Mouse (Mus musculus) megakaryocyte-erythroid progenitor cell, adult 5-6 weeks (primary cell): ENCODE data around the gene Macrod1. TPM values are rescaled to one million over a fixed set of nuclear protein-coding genes. Genes with fewer than 3 reads are reported as not detected.
A peak's percentile ranks its signal among the peaks of the same experiment; 100 is the strongest.

Source experiments
- ATAC-seq: replicated peaks from 2 replicates; pipeline ENCODE4 v1.8.0; 2016; ENCODE audit warnings: mild to moderate bottlenecking, inconsistent platforms; ENCODE audit not compliant: severe bottlenecking, poor library complexity, low FRiP score, low TSS enrichment
- total RNA-seq, 2 experiments: library from RNA; stranded (forward) in 1 of 2; stranded (reverse) in 1 of 2; fragments of 200-1000, 215-1000 nt in 1 of 2; fragments of >200 nt in 1 of 2; fragmentation: Nextera tagmentation in 1 of 2; gene quantifications; 2 replicates each; pipeline ENCODE4 v1.2.3; 2014 to 2017

The Macrod1 gene
- total RNA-seq, 2 experiments from 2014 or later = 10.3 to 19.1 TPM

GRCm38 (mm10) chr19:7107174-7107573, 50.6 kb downstream of the Macrod1 start:
- no peak for ATAC-seq

- ATAC-seq = no peak
Observed at GRCm38 (mm10) chr19:7108114-7108905, 51.7 kb downstream of the Macrod1 start.

GRCm38 (mm10) chr19:7110097-7110496, 53.5 kb downstream of the Macrod1 start:
- no peak for ATAC-seq

DNA sequence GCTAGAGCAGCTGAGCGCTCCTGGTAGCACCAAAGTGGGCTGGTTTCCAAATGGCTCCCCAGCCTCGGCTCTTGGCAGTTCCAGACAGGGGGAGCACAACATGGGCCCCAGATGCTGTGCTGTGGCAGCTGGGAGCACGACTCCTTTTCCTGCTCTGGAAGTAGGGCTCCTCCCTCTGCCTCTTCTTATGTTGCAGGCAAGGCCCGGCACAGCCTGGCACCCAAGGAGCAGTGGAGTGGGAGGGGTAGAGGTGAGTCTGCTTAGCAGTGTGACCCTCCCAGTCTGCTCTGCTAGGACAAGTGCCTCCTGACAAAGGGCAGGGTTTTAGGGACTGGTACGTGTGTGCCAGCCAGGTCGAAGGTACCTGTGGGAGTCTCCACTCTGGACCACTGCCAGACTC, 54.3 kb downstream of the Macrod1 start:
- ATAC-seq = no peak

GRCm38 (mm10) chr19:7111309-7111708, 54.7 kb downstream of the Macrod1 start:
- no peak for ATAC-seq

DNA sequence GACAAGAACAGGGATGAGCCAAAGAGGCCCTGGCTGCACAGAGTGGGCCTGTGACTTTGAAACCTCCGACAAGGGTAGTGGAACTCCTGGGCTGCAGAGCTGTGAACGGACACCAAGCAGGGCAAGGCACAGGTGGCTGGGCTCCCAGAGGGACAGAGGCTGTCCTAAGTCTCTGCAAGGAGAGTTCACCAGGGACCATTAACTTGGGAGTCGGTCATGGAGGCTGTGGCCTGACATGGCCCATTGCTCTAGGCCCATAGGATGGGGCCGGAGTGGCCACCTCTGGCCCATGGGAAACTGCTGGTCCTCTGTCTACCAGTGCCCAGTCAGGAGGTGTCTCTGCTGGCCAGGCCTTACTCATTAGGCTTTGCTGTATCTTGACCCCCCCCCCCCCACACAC, 55.1 kb downstream of the Macrod1 start:
- no peak for ATAC-seq

- ATAC-seq = no peak
Observed at GRCm38 (mm10) chr19:7112628-7113027, 56.0 kb downstream of the Macrod1 start.

DNA sequence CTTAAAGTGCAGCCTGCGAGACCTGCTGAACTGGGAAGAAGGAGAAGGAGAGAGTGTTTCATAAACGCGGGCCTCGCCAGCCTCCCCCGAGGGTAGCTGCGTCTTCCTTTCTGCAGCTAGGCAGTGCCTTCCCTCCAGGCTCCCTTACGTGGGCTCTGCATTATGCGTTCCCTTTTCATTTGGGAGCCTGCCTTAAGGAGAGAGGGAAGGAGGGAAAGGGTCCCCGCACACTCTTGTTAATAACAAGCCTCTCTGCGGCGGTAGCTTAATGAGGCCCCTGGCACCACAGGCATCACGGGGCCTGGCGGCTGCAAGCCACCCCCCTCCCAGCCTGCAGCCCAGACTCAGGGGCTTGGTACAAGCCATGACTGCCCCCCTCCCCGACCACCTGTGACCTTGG, 57.0 kb downstream of the Macrod1 start:
- ATAC-seq = no peak

- no peak for ATAC-seq
Observed at GRCm38 (mm10) chr19:7116038-7116731, 59.6 kb downstream of the Macrod1 start.

GRCm38 (mm10) chr19:7117141-7117540, 60.5 kb downstream of the Macrod1 start:
- peak; percentile 21 for ATAC-seq

DNA sequence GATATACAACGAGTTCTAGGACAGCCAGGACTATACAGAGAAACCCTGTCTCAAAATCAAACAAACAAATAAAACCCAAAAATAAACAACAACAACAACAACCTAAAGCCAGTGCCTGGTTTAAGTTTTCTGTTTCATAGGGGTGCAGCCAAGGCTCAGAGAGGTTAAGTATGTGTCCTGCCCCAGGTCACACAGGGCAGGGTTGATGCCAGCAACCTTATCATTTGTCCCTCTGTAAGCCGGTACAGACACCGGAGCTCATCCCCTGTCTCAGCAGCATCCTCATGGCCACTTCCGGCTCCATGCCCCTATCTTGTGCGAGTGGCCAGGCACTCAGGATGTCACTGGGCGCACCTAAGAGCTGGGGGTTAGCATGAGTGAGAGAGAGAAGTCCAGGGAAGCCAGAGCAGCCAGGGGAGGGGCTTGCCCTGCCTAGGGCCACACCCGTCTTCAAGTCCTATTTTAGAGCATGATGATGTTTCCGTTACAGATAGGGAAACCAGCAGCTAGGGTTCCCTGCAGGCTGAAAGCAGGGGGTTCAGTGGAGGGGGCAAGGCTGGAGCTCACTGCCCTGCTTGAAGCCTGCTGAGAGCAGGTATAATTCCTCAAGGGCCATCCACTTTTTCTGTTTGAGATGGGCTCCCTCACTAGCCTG, 61.2 kb downstream of the Macrod1 start:
- peak; percentile 55 for ATAC-seq

- no peak for ATAC-seq
Observed at GRCm38 (mm10) chr19:7121252-7121651, 64.6 kb downstream of the Macrod1 start.

DNA sequence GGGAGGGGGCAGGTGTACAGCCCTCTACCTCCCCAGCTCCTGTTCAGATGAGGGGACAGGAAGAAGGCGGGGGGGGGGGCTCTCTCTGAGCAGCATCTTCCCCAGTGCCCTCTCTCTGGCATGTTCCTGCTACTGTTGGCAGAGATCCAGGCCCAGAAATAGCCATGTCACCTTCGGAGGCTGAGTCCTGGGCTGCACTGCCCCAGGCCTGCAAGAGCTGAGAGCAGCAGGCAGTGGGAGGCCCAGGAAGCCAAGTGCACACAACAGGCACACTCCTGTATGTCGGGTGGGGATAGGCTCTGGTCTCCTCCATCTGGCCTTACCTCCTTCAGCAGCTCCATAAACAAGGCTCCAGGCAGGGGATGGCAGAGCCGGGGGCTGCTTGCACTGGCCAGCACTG, 65.7 kb downstream of the Macrod1 start:
- ATAC-seq = 0 out of 2 replicates have a peak, but pooled peaks have one; percentile 24

DNA sequence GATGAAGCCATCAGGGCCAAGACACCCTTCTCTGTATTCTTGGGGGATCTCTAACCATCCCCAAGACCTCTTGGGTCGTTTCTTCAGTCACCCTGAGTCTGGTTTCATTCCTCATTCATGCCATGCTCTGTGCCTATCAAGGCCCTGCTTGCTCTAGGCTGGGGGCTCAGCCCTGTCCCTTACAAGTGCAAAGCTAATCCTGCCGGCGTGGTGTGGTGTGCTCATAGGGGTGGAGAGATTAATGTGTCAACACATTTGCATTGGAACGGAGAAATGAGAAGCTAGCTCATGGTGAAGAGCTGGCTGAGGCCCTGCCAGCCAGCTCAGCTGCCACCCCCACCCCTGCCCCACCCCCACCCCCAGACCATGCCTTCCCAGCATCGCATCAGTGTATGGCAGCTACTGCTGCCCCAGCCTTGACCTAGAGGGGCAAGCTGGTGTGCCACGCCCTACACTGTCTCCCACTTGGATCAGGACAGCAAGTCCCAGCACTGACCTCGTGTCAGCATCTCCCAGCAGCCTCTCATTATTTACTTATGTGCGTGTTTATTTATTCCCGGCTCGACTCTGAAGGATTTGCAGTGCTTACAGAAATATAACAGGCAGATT, 66.2 kb downstream of the Macrod1 start:
- ATAC-seq = no peak

- no peak for ATAC-seq
Observed at GRCm38 (mm10) chr19:7125526-7126156, 69.0 kb downstream of the Macrod1 start.

GRCm38 (mm10) chr19:7126209-7126608, 69.6 kb downstream of the Macrod1 start:
- no peak for ATAC-seq

- ATAC-seq = no peak
Observed at GRCm38 (mm10) chr19:7126933-7127332, 70.3 kb downstream of the Macrod1 start.

DNA sequence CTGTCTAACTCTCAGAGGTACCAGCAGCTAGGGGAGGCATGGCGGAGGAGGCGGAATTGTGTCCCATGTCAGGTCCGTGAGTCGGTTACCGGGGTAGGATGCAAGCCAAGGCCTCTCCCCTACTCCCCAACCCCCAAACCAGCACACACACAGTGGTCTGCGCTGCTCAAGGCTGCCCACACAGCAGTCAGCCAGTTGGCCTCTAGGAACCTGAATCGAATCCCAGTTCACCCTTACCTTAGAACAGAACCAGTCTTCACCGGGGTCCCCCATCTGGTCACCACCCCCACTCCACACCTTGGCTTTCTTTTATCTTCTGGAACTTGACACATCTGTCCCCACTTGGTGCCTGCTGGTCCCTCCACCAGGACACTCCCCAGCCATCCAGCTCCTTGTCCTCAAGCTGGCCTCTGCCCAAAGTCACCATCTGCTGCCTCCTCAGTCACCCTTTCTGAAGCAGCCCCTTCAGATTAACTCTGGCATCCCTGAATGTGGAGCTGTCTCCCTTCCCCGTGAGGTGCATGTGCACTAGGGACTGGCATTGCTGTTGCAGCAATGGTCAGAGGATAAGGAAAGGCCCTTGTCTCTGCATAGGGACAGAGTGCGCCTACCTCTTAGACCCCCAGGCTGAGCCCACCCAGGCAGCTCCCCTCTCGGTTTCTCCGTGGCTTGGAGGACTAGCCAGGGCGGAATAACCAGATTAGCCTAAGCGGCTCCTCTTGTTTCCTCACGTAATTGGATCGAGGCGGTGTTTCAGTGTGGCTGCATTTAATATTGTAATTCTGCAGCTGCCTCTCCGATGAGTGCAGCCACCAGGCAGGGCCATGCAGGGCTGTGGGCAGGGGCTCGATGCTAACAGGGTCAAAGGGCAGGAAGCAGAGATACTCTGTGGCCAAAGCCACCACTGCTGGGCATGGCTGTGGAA, 72.2 kb downstream of the Macrod1 start:
- ATAC-seq = no peak

GRCm38 (mm10) chr19:7130317-7130716, 73.7 kb downstream of the Macrod1 start:
- ATAC-seq = no peak
